In genomic region chr5:32033621-32034020, GRCm38 (mm10) we compare ENCODE assay signal across 25 mouse cellular contexts.
DNase-seq lines count a peak whose midpoint lies in the region; ATAC-seq lines count a peak whose summit lies in the region.
"Had no signal": no experiment of that assay in that cellular context is flagged by ENCODE, and none has a peak within 500 bp of the region (broad histone marks: within the 10 kb centered on the region; RNA-seq: fewer than 3 reads in every experiment).

No protein-coding gene starts in this region.

- H3K27me3 ChIP-seq in heart, embryonic 12.5 days (replicated peaks), result no peaks in the 10 kb centered on the region
- H3K27me3 ChIP-seq: forebrain, embryonic 13.5 days; heart, embryonic 15.5 days; hindbrain, embryonic 13.5 days; intestine, embryonic 15.5 days; kidney, embryonic 15.5 days had no signal

- no peak overlapping the region for H3K4me3 ChIP-seq in heart, embryonic 12.5 days
- no peak overlapping the region for H3K4me3 ChIP-seq in brown adipose tissue, adult 24 weeks (ENCODE audit: insufficient read depth, low read depth, low read length)
- H3K4me3 ChIP-seq: forebrain, embryonic 10.5 days; forebrain, embryonic 13.5 days; heart, embryonic 15.5 days; hindbrain, embryonic 10.5 days; hindbrain, embryonic 13.5 days; intestine, embryonic 15.5 days; kidney, embryonic 15.5 days had no signal

- DNase-seq in gastrocnemius, adult 18-20 months (ENCODE audit: low spot score), result peak; percentile 41
- DNase-seq in gastrocnemius, postnatal 36 days, result no peak
- DNase-seq in heart, adult 18-20 months, result peak; percentile 33 to 36
- DNase-seq in skeletal muscle tissue, adult 2 months (ENCODE audit: low read depth, low spot score), result peak; percentile 57
- DNase-seq in kidney, adult 9 months, result no peak
- DNase-seq: adrenal gland, postnatal 25 days; cerebellum, adult 18-20 months; cerebellum, adult 9-10 months; cerebellum, postnatal 14 days; heart, adult 11 months; heart, postnatal 36 days; kidney, adult 2 months had no signal

- peaks cover 30% of the 10 kb centered on the region for H3K4me1 ChIP-seq in heart, embryonic 12.5 days (replicated peaks)
- peaks cover 17% of the 10 kb centered on the region for H3K4me1 ChIP-seq in brown adipose tissue, adult 24 weeks (ENCODE audit: control insufficient read depth, insufficient read depth, insufficient read length, low read length)
- H3K4me1 ChIP-seq: hindbrain, embryonic 10.5 days; hindbrain, embryonic 13.5 days had no signal

- no peak for ATAC-seq in heart, embryonic 12.5 days (ENCODE audit: insufficient number of reproducible peaks, low FRiP score)
- ATAC-seq: CD4-positive, CD25-positive, alpha-beta regulatory T cell, adult 4 months; forebrain, embryonic 13.5 days; forebrain, embryonic 16.5 days; hindbrain, embryonic 16.5 days had no signal

- no peak overlapping the region for H3K4me2 ChIP-seq in heart, embryonic 12.5 days
- H3K4me2 ChIP-seq: forebrain, embryonic 13.5 days; heart, embryonic 11.5 days; heart, embryonic 15.5 days; hindbrain, embryonic 13.5 days; intestine, embryonic 15.5 days; kidney, embryonic 15.5 days had no signal

- H3K9me3 ChIP-seq in heart, embryonic 12.5 days (replicated peaks), result no peaks in the 10 kb centered on the region
- H3K9me3 ChIP-seq: forebrain, embryonic 10.5 days; forebrain, embryonic 13.5 days; heart, embryonic 15.5 days; hindbrain, embryonic 10.5 days; hindbrain, embryonic 13.5 days; intestine, embryonic 15.5 days; kidney, embryonic 15.5 days had no signal

- no peak overlapping the region for H3K27ac ChIP-seq in heart, embryonic 12.5 days (ENCODE audit: poor library complexity, severe bottlenecking)
- H3K27ac ChIP-seq in brown adipose tissue, adult 24 weeks (replicated peaks; ENCODE audit: low read depth, low read length), result peak overlapping the region; percentile 80
- H3K27ac ChIP-seq: forebrain, embryonic 13.5 days; heart, embryonic 15.5 days; hindbrain, embryonic 10.5 days; hindbrain, embryonic 13.5 days; kidney, embryonic 15.5 days had no signal

- H3K9ac ChIP-seq in heart, embryonic 12.5 days, result no peak overlapping the region
- H3K9ac ChIP-seq: forebrain, embryonic 13.5 days; heart, embryonic 15.5 days; hindbrain, embryonic 13.5 days; intestine, embryonic 15.5 days; kidney, embryonic 15.5 days had no signal

- intact Hi-C loops in gastrocnemius, postnatal 36 days (cut with DNase I), result no loop called here

- H3K36me3 ChIP-seq in heart, embryonic 12.5 days, result no peaks in the 10 kb centered on the region
- H3K36me3 ChIP-seq: forebrain, embryonic 10.5 days; heart, embryonic 15.5 days; hindbrain, embryonic 10.5 days; hindbrain, embryonic 13.5 days; intestine, embryonic 15.5 days; kidney, embryonic 15.5 days had no signal

Comparison
In these comparisons a context has a peak if more than half of its experiments do, and no peak if none do; other contexts are left out.
1. DNase-seq: peak in gastrocnemius, adult 18-20 months (single experiment), heart, adult 18-20 months (2 of 2) and skeletal muscle tissue, adult 2 months (single experiment); none in gastrocnemius, postnatal 36 days (0 of 2) and kidney, adult 9 months (single experiment).